Mouse (Mus musculus): ENCODE results near the gene Arpc1a. TPM values are rescaled to one million over a fixed set of nuclear protein-coding genes. Genes with fewer than 3 reads are reported as not detected.
A peak's percentile ranks its signal among the peaks of the same experiment; 100 is the strongest.
"Not testable (repeated sequence)": the region's sequence is repeated elsewhere in the genome, so short reads cannot be mapped to it uniquely, and the experiment has no call there.

Arpc1a gene
- polyA plus RNA-seq, 1 experiment from 2014 or later = 241 TPM

DNA sequence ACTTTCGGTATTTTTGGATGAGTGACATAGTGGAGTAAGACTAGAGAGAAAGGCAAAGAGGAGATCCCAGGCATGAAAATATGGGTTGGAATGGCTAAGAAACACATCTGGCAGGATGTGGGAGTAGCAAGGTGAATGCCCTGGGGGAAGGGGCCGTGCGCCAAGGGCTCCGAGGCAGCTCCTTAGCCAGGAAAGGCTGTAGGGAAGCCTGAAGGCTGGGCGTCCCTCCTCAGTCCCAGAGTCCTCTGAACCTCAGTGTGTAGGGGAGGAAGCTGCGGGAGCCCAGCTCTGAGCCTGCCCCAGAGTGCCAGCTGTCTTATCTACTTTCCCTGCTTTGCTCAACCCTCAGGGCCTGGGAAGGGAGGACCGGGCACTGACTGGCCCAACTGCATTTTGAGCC, 37.3 kb downstream of the Arpc1a start:
- Histone ChIP-seq H3K4me1 (ENCODE audit: control insufficient read depth, insufficient read depth, low read length) (no peaks in the 10 kb centered on the region), H3K4me2 (ENCODE audit: low read length) (no peak overlapping the region), H3K9ac (ENCODE audit: low read length) (no peak overlapping the region), H3K9me3 (replicated peaks; ENCODE audit: control insufficient read depth, low read length) (no peaks in the 10 kb centered on the region), H3K4me3 (ENCODE audit: low read depth, low read length) (no peak overlapping the region), H3K27me3 (replicated peaks; ENCODE audit: control insufficient read depth, insufficient read depth, low read length) (no peaks in the 10 kb centered on the region), H3K36me3 (ENCODE audit: control insufficient read depth, insufficient read depth, low read length) (peaks cover 23% of the 10 kb centered on the region), H3K27ac (ENCODE audit: low read depth, low read length) (no peak overlapping the region)
- 76% methylated on average over 7 of the region's 7 CpGs for WGBS
- no peak for DNase-seq (ENCODE audit: low spot score)
- ATAC-seq = no peak

DNA sequence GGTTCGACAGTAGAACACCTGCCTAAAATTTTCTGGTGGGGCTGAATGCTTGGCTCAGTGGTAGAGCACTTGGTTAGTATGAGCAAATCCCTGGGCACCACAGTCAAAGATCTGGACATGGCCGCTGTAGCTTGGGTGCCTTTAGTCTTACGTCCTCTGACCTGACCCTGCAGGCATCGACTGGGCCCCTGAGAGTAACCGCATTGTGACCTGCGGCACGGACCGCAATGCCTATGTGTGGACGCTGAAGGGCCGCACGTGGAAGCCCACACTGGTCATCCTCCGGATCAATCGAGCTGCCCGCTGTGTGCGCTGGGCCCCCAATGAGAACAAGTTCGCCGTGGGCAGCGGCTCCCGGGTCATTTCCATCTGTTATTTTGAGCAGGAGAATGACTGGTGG, 39.8 kb downstream of the Arpc1a start:
- no peak overlapping the region for H3K4me2 ChIP-seq (ENCODE audit: low read length)
- ATAC-seq = no peak
- H3K4me1 ChIP-seq (ENCODE audit: control insufficient read depth, insufficient read depth, low read length) = no peaks in the 10 kb centered on the region
- no peak for DNase-seq (ENCODE audit: low spot score)
- no peaks in the 10 kb centered on the region for H3K27me3 ChIP-seq (replicated peaks; ENCODE audit: control insufficient read depth, insufficient read depth, low read length)
- no peaks in the 10 kb centered on the region for H3K9me3 ChIP-seq (replicated peaks; ENCODE audit: control insufficient read depth, low read length)
- whole genome bisulfite sequencing = 93% methylated on average over 19 of the region's 19 CpGs
- no peak overlapping the region for H3K27ac ChIP-seq (ENCODE audit: low read depth, low read length)
- H3K9ac ChIP-seq (ENCODE audit: low read length) = no peak overlapping the region
- peaks cover 45% of the 10 kb centered on the region for H3K36me3 ChIP-seq (ENCODE audit: control insufficient read depth, insufficient read depth, low read length)
- H3K4me3 ChIP-seq (ENCODE audit: low read depth, low read length) = no peak overlapping the region

DNA sequence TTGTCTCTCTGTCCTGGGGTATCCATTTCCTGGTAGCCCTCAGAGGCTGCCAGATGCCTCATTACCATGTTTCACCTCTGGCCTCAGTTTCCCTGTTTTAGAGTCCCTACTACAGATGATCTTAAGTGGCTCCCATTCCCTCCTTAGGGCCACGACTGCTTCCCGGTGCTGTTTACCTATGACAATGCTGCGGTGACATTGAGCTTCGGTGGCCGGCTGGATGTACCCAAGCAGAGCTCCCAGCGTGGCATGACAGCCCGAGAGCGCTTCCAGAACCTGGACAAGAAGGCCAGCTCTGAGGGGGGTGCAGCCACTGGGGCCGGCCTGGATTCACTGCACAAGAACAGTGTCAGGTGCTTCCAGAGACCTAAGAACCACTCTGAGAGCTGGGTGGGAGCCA, 43.0 kb downstream of the Arpc1a start:
- Histone ChIP-seq H3K9me3 (replicated peaks; ENCODE audit: control insufficient read depth, low read length) (no peaks in the 10 kb centered on the region), H3K4me2 (ENCODE audit: low read length) (no peak overlapping the region), H3K4me3 (ENCODE audit: low read depth, low read length) (no peak overlapping the region), H3K27ac (ENCODE audit: low read depth, low read length) (no peak overlapping the region), H3K4me1 (ENCODE audit: control insufficient read depth, insufficient read depth, low read length) (no peaks in the 10 kb centered on the region), H3K27me3 (replicated peaks; ENCODE audit: control insufficient read depth, insufficient read depth, low read length) (no peaks in the 10 kb centered on the region), H3K9ac (ENCODE audit: low read length) (no peak overlapping the region), H3K36me3 (ENCODE audit: control insufficient read depth, insufficient read depth, low read length) (peaks cover 75% of the 10 kb centered on the region)
- ATAC-seq (no peak), DNase-seq (ENCODE audit: low spot score) (no peak)
- WGBS = 96% methylated on average over 9 of the region's 9 CpGs

DNA sequence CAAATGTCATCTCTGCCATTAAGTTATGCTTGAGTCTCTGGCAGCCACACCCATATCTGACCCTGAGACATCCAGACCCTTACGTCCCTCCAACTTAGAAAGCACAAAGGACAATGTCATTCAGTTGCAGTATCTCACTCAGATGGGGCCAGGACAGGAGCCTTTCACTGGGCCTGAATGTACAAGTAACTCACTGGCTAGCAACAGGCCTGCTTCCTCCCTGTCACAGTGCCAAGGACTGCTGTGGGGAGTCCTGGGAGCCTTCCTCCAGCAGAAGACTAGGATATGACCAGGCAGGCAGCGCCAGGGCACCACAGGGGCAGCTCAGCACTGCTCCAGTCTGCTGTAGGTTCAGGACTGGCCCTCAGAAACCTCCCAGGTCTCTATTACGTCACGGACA, 45.5 kb downstream of the Arpc1a start:
- no peak overlapping the region for H3K9ac ChIP-seq (ENCODE audit: low read length)
- no peak for ATAC-seq
- H3K27me3 ChIP-seq (replicated peaks; ENCODE audit: control insufficient read depth, insufficient read depth, low read length) = no peaks in the 10 kb centered on the region
- no peak overlapping the region for H3K4me2 ChIP-seq (ENCODE audit: low read length)
- no peaks in the 10 kb centered on the region for H3K9me3 ChIP-seq (replicated peaks; ENCODE audit: control insufficient read depth, low read length)
- no peaks in the 10 kb centered on the region for H3K4me1 ChIP-seq (ENCODE audit: control insufficient read depth, insufficient read depth, low read length)
- no peak overlapping the region for H3K27ac ChIP-seq (ENCODE audit: low read depth, low read length)
- H3K4me3 ChIP-seq (ENCODE audit: low read depth, low read length) = no peak overlapping the region
- H3K36me3 ChIP-seq (ENCODE audit: control insufficient read depth, insufficient read depth, low read length) = peaks cover 94% of the 10 kb centered on the region
- 97% methylated on average over 4 of the region's 4 CpGs for WGBS
- DNase-seq (ENCODE audit: low spot score) = no peak

DNA sequence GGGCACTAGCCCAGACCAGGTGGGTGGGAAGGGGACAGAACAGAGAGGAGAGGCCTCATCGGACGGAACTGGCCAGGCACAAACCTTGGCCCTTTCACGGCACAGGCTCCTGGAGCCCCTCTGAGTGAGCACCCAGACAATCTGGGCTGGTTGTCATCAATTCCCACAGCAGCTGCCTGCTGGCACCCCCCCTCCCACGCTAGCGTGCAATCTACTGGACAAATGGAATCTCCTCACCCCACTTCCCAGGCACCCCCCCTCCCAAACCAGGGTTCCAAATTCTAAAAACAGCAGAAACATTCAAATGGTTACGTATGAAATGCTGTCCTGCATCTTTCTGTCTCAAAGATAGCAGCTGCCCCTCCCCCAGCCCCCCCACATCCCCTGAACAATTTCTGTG, 46.1 kb downstream of the Arpc1a start:
- peaks cover 94% of the 10 kb centered on the region for H3K36me3 ChIP-seq (ENCODE audit: control insufficient read depth, insufficient read depth, low read length)
- H3K27ac ChIP-seq (ENCODE audit: low read depth, low read length) = not testable (repeated sequence)
- 88% methylated on average over 3 of the region's 6 CpGs for WGBS

DNA sequence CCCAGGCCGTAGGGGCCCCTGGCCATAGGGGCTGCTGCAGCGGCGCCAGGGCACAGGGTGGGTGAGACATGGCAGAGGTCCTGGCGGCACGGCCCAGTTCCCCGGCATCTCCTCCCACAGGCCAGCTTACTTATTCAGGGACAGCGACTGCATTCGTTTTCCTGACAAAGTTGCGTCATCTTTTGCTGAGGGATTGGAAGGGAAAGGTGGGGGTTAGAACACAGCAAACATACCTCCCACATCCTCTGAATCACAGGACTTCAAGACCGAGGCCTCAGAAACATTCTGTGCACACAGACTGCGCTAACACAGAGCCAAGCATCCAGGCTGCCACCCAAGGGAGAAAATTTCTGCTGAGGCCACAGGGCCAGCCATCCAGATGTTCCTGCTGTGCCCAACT, 46.6 kb downstream of the Arpc1a start:
- Histone ChIP-seq H3K27ac (ENCODE audit: low read depth, low read length) (no peak overlapping the region), H3K9ac (ENCODE audit: low read length) (no peak overlapping the region), H3K27me3 (replicated peaks; ENCODE audit: control insufficient read depth, insufficient read depth, low read length) (no peaks in the 10 kb centered on the region), H3K9me3 (replicated peaks; ENCODE audit: control insufficient read depth, low read length) (no peaks in the 10 kb centered on the region), H3K4me3 (ENCODE audit: low read depth, low read length) (no peak overlapping the region), H3K4me1 (ENCODE audit: control insufficient read depth, insufficient read depth, low read length) (no peaks in the 10 kb centered on the region), H3K36me3 (ENCODE audit: control insufficient read depth, insufficient read depth, low read length) (peaks cover 94% of the 10 kb centered on the region), H3K4me2 (ENCODE audit: low read length) (no peak overlapping the region)
- DNase-seq (ENCODE audit: low spot score) = no peak
- no peak for ATAC-seq
- WGBS = 89% methylated on average over 11 of the region's 11 CpGs

More for the DNA sequence above, 46.1 kb downstream of the Arpc1a start:
- H3K9ac ChIP-seq (ENCODE audit: low read length); H3K4me3 ChIP-seq (ENCODE audit: low read depth, low read length); H3K4me1 ChIP-seq (ENCODE audit: control insufficient read depth, insufficient read depth, low read length); H3K9me3 ChIP-seq (replicated peaks; ENCODE audit: control insufficient read depth, low read length); H3K27me3 ChIP-seq (replicated peaks; ENCODE audit: control insufficient read depth, insufficient read depth, low read length); DNase-seq (ENCODE audit: low spot score); H3K4me2 ChIP-seq (ENCODE audit: low read length); ATAC-seq: not testable (repeated sequence)

DNA sequence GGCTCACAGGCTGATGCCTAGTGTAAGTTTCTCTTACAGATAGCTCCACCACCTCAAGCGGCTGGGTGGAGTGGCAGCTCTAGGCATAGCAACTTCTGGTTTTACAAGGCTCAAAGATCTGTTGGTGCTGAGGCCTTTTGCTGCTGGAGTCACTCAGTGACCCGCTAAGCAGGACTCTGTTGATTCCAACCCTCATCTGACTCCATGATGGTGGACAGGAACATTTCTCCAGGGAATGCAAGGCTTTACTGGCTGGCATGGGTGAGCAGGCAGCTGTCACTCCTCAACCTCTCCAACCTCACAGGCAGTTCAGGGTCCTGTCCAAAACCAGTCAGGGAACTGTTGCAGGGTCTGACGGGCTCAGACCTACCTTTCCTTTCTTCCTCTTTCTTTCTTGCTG, 47.4 kb downstream of the Arpc1a start:
- no peaks in the 10 kb centered on the region for H3K4me1 ChIP-seq (ENCODE audit: control insufficient read depth, insufficient read depth, low read length)
- ATAC-seq (no peak), DNase-seq (ENCODE audit: low spot score) (no peak)
- no peaks in the 10 kb centered on the region for H3K9me3 ChIP-seq (replicated peaks; ENCODE audit: control insufficient read depth, low read length)
- H3K27me3 ChIP-seq (replicated peaks; ENCODE audit: control insufficient read depth, insufficient read depth, low read length) = no peaks in the 10 kb centered on the region
- H3K4me3 ChIP-seq (ENCODE audit: low read depth, low read length) = no peak overlapping the region
- no peak overlapping the region for H3K9ac ChIP-seq (ENCODE audit: low read length)
- H3K36me3 ChIP-seq (ENCODE audit: control insufficient read depth, insufficient read depth, low read length) = peaks cover 95% of the 10 kb centered on the region
- H3K4me2 ChIP-seq (ENCODE audit: low read length) = no peak overlapping the region
- WGBS = 97% methylated on average over 3 of the region's 3 CpGs
- no peak overlapping the region for H3K27ac ChIP-seq (ENCODE audit: low read depth, low read length)

DNA sequence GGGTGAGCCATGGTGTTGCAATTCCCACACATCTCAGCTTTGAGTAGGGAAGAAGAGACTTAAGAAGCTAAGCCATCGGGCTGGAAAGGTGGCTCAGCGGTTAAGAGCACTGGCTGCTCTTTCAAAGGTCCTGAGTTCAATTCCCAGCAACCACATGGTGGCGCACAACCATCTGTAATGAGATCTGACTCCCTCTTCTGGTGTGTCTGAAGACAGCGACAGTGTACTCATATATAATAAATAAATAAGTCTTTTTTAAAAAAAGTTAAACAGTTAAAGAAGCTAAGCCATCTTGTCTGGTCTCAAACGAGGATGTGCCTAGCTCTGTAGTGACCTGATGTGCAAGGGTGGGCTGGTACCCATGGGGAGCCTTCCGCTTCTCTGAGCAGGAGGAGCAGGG, 49.6 kb downstream of the Arpc1a start:
- not testable (repeated sequence) for H3K4me2 ChIP-seq (ENCODE audit: low read length); H3K9ac ChIP-seq (ENCODE audit: low read length); H3K4me1 ChIP-seq (ENCODE audit: control insufficient read depth, insufficient read depth, low read length); H3K27ac ChIP-seq (ENCODE audit: low read depth, low read length); H3K9me3 ChIP-seq (replicated peaks; ENCODE audit: control insufficient read depth, low read length); ATAC-seq; H3K4me3 ChIP-seq (ENCODE audit: low read depth, low read length); DNase-seq (ENCODE audit: low spot score); H3K27me3 ChIP-seq (replicated peaks; ENCODE audit: control insufficient read depth, insufficient read depth, low read length)
- peaks cover 87% of the 10 kb centered on the region for H3K36me3 ChIP-seq (ENCODE audit: control insufficient read depth, insufficient read depth, low read length)
- WGBS = 90% methylated on average over 6 of the region's 6 CpGs

DNA sequence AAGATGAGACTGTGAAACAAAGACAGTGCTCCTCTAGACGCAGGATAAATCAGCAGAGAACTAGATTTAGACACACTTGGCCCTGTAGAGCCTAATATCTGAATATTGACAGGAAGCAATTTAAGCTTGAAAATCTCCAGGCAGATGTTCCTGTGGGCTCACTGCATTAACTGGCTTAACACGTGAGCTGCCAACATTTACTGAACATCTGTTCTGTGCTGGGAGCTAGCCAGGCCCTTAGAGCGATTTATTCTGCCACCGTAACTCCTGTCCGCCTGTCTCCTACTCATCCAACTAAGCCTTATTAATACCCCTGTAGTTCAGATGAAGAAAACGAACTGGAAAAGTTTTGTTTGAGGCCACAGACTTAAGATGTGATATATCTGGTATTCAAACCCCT, 55.2 kb downstream of the Arpc1a start:
- 15% methylated on average over 6 of the region's 6 CpGs for WGBS
- peak overlapping the region; percentile 86 for H3K4me3 ChIP-seq (ENCODE audit: low read depth, low read length)
- no peaks in the 10 kb centered on the region for H3K27me3 ChIP-seq (replicated peaks; ENCODE audit: control insufficient read depth, insufficient read depth, low read length)
- H3K9me3 ChIP-seq (replicated peaks; ENCODE audit: control insufficient read depth, low read length) = no peaks in the 10 kb centered on the region
- ATAC-seq (no peak), DNase-seq (ENCODE audit: low spot score) (peak; percentile 24)
- no peak overlapping the region for H3K27ac ChIP-seq (ENCODE audit: low read depth, low read length)
- H3K4me2 ChIP-seq (ENCODE audit: low read length) = peak overlapping the region; percentile 72
- peak overlapping the region; percentile 86 for H3K9ac ChIP-seq (ENCODE audit: low read length)
- peaks cover 58% of the 10 kb centered on the region for H3K36me3 ChIP-seq (ENCODE audit: control insufficient read depth, insufficient read depth, low read length)
- H3K4me1 ChIP-seq (ENCODE audit: control insufficient read depth, insufficient read depth, low read length) = peaks cover 16% of the 10 kb centered on the region

Data from forebrain, embryonic 14.5 days (tissue).